Mouse (Mus musculus) urinary bladder, postnatal 36 days (tissue): Measurements from ENCODE around the gene Unc5c.

Source experiments
- DNase-seq, 2 experiments: peaks; one replicate each; pipeline ENCODE4 v3.0.0; 2022; ENCODE audit warnings: low spot score in 2 of 2, mixed read lengths in 1 of 2

Gene Unc5c

DNA sequence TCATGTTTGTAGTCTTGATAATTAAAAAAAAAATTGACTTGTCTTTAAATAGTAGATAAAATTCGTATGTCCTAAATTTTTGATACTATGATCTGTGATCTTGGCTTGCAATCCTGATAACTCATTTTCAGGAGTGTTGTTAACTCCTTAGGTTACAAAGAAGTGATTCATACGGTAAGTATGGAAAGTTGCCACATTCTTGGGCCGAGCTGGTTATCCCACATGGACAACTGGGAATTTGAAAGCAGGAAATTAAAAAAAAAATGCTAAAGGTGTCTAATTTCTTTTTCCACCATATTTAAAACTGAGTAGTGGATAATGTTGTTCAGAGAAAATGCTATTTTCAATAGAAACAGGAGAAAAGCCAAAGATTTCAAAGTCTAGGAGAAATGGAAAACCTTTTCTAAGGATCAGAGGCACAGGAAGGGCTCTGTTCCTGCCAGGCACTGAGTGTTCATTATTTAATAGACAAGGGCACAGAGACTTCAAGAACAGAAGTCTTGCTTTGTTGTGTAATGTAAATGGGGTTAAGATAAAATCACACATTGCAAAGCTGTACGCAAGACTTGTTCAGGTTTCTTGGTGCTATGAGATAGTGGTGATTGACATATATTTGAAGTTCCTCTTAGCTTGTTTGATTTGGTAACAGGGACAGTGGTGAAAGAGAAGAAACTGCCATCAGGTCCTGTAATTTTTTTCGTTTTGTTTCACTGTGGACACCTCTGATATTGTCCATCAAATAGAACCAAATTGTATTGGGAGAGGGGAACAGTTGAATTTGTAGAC, 46.4 kb downstream of the Unc5c start:
- no peak for DNase-seq

DNA sequence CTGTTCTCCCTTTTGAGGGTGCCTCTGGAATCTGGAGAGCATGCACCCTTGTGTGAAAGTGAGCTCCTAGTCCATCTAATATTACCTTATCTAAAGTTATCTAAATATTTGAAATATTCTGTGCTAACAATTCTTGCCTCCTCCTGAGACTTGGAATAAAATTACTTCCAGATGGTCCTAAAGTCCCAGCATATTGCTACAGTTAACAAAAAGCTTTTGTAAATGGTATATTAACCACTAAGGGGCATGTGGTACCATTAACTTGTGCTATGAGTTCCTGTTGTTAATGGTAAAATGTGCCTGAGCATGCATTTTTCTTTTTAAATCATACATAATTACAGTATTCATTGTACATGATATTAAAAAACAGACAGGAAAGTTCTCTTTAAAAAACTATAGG, 63.7 kb downstream of the Unc5c start:
- DNase-seq: no peak

DNA sequence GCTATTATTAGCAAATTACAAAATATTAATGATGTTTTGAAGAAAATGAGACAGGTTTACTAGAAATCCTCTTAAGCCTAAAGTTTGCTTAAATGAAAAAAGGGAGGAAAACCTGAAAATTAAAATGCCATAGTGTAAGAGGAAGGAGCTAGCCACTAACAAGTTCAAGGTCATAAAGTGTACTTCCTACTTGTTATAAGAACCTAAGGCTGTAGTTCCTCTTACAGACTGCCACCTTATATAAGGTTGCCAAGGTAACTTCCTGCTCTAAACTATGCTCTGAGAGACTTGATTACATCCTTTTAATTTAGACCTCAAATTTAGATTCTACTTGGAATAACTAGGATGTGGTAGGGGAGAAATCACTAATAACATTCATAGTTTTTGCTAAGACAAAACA, 64.6 kb downstream of the Unc5c start:
- DNase-seq: no peak

DNA sequence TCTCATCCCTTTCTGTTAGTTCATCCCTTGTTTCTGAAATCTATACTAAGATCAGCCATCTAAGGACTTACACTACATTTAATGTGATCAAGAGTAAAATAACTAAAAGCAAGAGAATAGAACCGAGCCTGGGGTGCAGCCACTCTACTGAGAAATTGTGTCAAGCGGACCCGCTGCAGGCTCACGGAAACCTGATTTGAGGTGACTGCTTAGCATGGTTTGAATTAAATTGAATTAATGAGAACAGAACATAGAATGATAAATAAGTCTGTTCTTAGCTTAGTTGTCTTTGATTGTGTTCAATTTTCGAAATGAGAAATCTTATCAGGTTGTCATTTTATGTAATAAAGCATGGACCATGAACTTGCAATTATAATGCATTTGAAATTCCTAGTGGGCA, 68.8 kb downstream of the Unc5c start:
- DNase-seq: no peak

DNA sequence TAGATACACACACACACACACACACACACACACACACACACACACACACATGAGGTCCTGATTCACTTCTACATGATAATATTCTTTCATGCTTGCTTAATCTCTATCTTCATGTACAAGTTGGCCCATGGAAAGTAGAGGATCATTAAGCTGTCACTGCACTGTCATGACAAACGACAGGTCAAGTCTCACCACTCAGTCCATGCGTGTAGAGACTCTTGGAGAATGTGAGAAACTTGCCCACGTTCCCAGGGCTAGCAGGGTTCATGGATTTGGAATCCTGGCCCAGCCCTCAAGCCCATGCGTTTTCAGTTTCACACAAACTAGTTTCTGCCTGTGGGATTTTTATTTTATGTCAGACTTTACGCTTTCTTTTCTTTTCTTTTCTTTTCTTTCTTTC, 71.8 kb downstream of the Unc5c start:
- no peak for DNase-seq

DNA sequence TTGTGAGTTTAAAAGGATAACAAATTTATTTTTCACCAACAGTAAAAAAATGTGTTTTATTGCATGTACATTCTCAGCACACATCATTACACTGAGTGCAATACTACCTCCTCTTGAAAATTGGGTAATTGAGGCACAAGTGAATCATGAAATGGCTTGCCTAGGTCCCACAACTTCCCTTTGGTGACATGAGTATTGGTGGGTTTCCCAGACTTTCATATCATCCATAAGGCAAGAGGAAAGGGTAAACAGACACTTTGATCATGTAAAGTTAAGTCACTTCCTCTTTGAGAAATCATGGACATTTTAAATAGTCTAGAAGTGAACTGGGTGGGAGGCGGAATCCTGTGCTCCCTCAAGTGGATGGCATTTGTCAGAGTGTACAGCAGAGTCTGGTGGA, 73.1 kb downstream of the Unc5c start:
- no peak for DNase-seq

DNA sequence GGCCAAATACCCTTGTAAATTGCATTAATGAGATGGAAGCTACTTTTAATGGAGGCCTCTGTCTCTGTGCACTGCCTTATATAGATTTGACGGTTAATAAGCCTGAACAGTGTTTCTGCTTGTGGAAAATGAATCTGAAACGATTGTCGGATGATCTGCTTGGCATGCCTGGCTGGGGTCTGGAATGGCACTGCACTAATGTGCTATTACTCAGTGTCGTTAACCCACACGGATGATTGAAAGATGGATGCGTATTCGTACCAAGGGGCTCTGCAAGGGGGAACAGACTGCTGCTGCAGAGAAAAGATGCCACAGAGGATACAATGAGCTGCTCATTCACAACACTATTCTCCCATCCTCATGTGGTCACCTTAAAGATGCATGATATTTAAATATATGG, 75.7 kb downstream of the Unc5c start:
- DNase-seq: no peak

DNA sequence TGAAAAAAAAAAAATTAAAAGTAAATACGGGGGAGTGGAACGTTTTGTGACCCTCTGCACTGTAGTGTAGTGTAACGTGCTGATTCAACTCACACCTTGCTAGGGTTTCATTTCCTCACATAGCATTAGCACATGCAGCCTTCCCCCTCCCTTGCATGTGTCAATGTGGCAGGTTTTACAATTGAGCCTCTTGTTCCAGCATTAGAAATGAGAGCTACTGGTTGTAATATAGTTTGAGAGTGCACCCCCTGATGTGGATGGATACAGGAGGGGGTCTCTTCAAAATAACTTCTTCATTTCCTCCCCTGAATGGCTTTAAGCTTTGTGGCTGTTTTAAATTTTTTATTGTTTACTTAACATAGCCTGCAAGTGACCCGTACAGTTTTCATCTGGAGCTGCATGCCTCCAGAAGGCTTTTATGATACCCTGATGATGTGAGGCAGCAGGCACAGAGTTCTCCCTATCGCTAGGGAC, 82.4 kb downstream of the Unc5c start:
- DNase-seq: no peak

DNA sequence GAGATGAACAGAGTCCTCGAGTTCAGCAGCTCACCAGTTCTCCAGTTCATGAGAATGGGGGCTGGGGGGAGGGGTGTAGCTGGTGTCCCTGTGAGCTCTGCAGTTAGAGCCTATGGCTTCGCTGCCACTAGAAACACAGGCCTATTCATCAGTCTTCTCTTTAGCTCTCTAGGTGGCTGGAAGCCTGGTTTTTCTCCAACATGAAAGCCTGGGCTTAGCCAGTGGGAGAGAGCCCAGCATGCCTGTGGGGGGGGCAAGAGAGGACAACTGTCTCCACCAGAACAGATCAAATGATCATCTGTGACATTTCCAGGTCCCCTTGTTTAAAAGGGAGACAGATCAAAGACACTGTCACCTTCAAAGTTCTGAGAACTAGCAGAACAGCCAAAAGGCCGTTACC, 84.6 kb downstream of the Unc5c start:
- DNase-seq: no peak

DNA sequence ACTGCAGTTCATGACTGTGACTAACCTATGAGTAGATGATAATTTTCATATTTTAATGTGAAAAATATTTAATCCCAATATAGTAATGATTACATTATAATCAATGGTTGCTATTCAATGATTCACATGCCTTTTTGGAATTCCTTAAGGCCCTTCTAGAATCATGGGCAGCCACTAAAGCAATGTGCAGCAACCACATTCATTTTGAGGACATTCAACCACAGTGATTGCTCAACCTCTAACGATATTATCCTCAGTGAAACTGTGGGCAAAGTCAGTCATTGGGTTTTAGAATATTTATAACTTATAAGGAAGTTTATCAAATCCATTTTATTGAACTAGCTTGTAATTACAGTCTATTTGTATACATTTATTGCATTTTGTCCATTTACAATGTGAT, 87.9 kb downstream of the Unc5c start:
- DNase-seq: no peak

DNA sequence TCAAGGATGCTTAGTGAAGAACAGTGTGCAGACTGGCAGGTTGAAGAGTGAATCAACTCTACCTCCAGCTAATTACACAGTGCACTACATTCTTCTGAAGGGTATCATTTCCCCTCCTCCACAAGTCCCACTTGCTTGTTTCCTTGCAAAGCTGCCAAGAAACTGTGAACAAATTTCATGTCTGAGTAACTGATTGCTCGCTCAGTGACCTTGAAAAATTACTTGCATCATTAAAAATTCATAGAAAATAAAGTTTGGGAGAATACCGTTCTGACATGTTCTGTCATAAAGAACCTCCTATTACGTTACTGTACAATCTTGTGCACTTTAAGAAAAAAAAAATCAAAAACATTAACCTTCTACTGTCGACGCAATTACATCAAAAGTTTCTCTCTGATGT, 92.1 kb downstream of the Unc5c start:
- no peak for DNase-seq

DNA sequence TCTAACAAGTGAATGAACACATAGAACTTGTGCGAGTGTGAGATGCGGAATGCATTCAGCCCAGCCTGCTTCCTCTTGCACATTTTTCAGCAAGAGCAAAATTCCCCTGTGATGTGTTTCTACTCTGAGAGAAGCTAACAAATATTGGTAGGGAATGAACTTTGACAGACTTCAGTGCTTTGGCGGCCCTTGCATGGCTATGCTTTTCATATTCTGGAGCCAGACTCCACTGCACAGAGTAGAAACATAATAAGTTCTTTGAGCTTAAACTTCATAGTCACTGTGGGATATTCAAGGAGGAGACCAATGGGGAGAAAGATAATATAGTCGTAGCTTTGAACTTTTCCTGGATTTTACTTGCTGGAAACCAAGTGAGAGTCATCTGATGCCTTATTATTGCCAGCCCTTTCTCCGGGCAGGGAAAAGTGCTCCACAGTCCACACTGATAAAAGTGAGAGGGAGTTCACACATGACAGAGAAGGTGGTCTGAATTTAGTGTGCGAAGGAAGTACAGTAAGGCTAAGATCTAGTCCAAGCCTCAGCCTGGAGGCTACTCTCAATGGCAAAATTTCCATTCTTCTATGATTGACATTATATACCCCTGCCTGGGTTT, 110.2 kb downstream of the Unc5c start:
- DNase-seq: no peak

DNA sequence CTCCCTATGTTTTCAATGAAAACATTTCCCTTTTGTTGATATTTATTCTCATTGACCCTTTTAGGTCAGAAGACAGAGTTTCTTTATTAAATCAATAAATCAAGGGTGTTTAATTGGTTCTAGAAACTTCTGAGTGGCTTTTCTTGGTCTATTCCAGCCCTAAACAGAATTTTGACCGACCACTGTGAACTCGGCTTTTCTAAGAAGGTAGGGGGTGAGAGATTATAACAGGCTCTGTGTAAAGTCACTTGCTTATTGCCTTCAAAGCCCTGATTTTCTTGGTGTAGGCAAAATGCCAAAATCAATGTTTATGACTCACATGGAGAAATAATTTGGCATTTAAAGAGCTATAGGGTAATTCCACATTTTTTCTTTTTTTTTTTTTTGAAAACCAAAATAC, 112.4 kb downstream of the Unc5c start:
- DNase-seq: no peak

DNA sequence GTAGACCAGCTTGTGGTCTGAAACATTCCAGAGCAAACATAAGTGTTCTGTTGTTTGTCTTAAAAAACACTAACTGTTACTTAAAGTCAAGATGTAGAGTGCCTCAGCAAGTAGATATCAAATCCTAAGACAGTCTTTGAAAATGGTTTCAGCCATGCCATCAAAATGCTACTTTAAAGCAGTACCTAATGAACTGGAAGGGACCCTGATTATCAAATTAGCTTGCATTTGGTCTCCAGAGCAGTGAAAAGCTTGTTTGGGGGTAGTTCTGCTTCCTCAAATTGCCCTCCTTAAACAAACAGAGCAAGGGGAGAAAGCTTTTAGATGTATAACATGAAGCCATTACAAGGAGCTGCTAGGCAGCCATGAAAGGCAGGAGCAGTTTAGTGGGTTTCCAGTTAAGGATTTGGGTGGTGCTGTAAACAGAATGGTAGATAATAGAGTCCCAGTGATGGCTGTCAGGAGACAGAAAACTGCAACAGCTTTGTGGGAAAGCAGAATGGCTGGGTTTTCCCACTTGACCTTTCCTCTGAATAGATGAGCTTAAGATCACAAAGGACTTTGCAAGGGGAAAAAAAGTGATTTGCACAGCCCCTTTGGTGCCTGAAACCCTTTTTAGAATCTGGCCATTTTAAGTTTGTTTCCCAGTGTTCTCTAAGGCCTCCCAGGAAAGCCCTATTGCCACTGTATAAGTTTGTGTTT, 116.3 kb downstream of the Unc5c start:
- no peak for DNase-seq

DNA sequence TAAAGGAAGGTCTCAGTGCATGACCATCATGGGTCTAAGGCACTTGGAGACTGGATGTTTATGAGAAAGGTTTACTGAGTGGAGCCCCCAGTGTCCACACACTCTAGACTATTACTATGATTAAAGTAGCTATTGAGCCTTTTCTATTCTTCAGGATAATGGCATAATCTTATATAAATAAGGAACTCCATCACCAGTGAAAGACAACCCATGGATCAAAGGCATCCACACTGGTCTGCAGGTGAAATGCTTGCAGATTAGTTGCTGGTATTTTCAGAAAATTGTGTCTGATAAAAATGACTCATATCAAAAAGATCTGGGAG, 116.8 kb downstream of the Unc5c start:
- DNase-seq: no peak

DNA sequence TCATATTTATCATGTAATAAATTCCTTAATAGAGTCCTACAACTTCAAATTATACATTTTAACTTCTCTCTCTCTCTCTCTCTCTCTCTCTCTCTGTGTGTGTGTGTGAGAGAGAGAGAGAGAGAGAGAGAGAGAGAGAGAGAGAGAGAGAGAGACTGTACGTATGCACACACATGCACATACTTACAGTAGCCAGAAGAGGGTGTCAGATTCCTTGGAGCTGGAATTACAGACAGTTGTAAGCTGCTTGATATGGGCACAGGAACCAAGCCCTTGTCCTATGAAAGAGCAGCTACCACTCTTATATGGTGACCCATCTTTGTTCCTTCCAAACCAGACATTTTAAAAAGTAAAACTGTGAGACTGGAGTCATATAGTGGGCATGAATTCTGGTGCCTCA, 118.2 kb downstream of the Unc5c start:
- DNase-seq: no peak

DNA sequence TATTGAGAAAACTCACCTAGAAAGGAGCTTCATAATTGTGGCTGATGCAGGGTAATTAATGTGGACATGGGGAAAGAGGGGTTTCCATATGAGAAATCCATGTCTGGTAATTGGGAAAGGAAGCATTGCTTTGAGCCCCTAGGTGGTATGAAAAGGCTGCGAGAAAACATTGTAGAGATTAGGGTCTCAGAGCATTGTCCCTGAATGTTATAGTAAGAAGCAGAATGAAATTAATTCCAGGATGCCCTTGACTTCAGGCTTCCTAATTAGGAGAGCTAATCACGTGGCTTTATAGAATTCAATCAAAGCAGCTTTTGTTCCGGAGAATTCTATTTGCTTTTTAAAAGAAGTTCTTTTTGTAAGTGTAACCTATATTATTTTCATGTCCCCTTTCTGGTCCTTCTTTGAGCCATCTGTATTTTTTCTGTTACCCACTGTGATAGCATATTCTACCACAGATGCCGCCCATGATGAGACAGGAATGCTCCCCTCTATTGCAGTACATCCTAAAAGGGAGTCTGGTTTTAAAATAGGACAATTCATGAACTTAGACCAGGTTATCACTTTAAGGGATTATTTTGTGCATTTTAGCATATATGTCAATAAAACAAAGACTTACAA, 124.5 kb downstream of the Unc5c start:
- no peak for DNase-seq

DNA sequence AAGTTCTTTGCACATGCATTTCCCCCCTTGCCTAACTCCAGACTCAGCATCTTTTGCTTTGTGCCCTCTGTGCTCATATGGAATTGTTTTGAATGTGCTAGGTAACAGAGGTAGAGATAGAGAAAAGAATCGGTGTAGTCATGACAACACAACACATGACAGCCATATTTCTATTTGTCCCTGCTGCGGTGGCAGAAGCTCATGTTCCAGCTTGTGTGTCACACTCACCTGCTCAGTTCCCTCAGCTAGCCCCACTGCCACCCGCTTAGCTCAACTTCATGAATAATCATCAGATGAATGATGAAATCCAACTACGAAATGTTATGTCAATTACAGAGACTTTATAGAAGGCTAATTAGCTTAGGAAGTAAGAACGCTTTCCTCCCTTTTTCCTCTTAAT, 128.2 kb downstream of the Unc5c start:
- no peak for DNase-seq

DNA sequence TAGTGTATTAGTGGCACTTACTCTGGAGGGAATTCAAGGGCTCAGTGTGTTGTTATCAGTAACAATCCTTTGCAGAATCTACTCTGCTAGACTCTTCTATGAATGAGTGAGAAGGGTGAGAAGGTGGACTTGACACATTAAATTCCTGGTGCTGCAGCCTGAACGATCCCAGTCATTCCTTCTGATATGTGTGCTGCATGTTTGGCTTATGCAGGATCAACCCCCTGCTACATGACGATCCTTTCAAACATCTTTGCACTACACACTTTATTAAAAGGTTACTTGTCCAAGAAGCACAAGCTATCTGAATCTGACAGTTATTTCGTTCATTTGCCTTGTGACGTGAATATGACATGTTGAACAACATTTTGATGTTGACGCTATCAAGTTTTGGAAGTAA, 129.1 kb downstream of the Unc5c start:
- no peak for DNase-seq

DNA sequence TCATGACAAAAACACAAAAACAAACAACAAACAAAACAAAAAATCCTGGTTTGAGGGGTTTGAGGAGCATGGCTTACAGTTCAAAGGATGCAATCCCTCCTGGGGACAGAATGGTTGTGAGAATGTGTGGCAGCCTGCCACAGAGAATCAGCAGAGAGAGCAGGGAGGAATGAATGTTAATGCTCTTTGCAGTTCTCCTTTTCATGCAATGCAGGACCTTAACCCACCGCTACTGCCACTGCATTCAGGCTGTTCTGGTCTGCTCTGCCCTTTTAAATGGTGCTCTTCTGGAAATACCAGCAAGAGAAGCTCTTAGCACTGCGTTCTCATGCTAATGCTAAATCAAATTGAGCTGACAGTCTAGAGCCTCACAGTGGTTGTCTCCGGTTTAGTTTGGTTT, 130.1 kb downstream of the Unc5c start:
- no peak for DNase-seq

DNA sequence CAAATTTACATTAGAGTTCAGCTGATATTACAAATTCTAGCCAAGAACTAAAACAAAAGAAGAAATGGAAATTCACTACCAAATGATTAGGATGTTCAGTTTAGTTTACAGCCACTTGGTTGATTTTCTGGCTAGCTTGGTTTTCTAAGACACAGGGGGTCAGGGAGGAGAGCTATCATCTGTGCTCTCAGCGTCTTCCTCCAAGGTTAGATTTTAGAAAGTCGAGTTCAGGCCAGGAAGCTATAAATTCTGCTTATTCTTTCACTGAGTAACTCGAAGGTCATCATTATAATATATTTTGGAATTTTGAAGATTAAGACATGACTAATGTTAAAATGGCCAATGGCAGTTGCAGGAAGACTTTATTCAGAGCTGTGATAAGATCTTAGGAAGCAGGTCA, 131.4 kb downstream of the Unc5c start:
- no peak for DNase-seq

DNA sequence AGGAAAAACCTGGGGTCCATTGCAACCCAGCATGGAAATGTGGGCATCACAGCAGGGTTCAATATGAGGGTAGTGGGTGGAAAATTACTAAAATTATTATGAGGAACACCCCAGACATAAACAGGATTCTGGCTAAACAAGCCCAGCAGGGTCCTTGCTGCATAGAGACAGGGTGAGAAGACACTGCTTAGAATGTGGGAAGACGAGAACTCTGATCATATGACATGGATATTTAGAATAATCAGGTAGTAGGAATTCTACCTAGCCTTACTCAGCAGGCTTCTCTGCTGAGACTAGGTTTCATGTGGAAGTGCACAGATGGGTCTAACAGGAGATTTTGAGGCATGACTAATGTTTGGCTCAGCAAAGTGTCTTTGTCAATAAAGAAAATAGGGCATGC, 131.9 kb downstream of the Unc5c start:
- no peak for DNase-seq

DNA sequence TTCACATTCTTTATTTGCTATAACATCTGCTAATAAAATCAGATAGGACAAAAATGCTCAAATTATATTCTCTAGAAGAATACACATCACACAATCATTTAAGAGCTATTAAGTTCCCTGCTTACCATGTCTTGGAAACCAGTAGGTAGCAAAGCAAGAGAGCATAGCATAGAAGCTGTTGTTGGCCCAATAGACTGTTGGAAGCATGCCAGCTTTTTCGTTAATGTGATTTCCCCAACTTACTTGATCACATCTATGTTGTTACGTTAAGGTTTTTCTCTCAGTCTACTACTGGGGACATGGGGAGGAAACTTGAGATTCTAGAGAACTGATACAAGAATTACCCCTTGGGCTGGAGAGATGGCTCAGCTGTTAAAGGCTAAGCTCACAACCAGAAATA, 133.0 kb downstream of the Unc5c start:
- DNase-seq: no peak
